Mouse (Mus musculus) kidney, embryonic 14.5 days (tissue): ENCODE measurements around the gene Mmgt2. TPM values are rescaled to one million over a fixed set of nuclear protein-coding genes. Genes with fewer than 3 reads are reported as not detected.

Source experiments
- ATAC-seq: fragments of 200-750 bp; cut with Nextera tagmentation; 2 replicates; pipeline ENCODE4 v1.8.0; 2017; ENCODE audit warnings: moderate number of reproducible peaks, mild to moderate bottlenecking, moderate TSS enrichment, moderate library complexity; ENCODE audit not compliant: low FRiP score, low TSS enrichment
- H3K27ac ChIP-seq: fragments of 300-500 bp; sonication (generic); 2 replicates; pipeline ENCODE4 v1.5.1; 2014; ENCODE audit warnings: low read depth, mild to moderate bottlenecking, low read length, moderate library complexity, mixed read lengths
- H3K27me3 ChIP-seq: fragments of 300-500 bp; sonication (generic); 2 replicates; pipeline ENCODE4 v1.6.1; 2014; ENCODE audit warnings: mild to moderate bottlenecking, low read length; ENCODE audit not compliant: control insufficient read depth, insufficient read depth
- H3K36me3 ChIP-seq: fragments of 300-500 bp; sonication (generic); 2 replicates; pipeline ENCODE4 v1.6.1; 2014; ENCODE audit warnings: low read length, mixed read lengths; ENCODE audit not compliant: control insufficient read depth, insufficient read depth
- H3K4me1 ChIP-seq: fragments of 300-500 bp; sonication (generic); 2 replicates; pipeline ENCODE4 v1.6.1; 2014; ENCODE audit warnings: low read length, mixed read lengths; ENCODE audit not compliant: control insufficient read depth, insufficient read depth
- H3K4me2 ChIP-seq: fragments of 300-500 bp; sonication (generic); replicated peaks from 2 replicates; pipeline ENCODE4 v1.6.1; 2014; ENCODE audit warnings: low read depth, mild to moderate bottlenecking, low read length
- H3K4me3 ChIP-seq: fragments of 300-500 bp; sonication (generic); 2 replicates; pipeline ENCODE4 v1.5.1; 2014; ENCODE audit warnings: mild to moderate bottlenecking, low read length
- H3K9ac ChIP-seq: fragments of 300-500 bp; sonication (generic); 2 replicates; pipeline ENCODE4 v1.6.1; 2014; ENCODE audit warnings: low read depth, mild to moderate bottlenecking, low read length, moderate library complexity
- H3K9me3 ChIP-seq: fragments of 300-500 bp; sonication (generic); 2 replicates; pipeline ENCODE4 v1.6.1; 2016; ENCODE audit warnings: low read length; ENCODE audit not compliant: control insufficient read depth
- WGBS: fragments of 180-500 bp; shearing (Covaris S2); extraction: QIAGEN DNeasy Blood & Tissue Kit; methylation state at CpG from one replicate; pipeline ENCODE4 v1.1.7; 2014; 5-methylcytosine and 5-hydroxymethylcytosine counted together
- polyA plus RNA-seq: library from polyadenylated mRNA; unstranded; fragments of >200 nt; fragmentation: Nextera tagmentation; extraction: Ambion mirVana; gene quantifications from 2 replicates; pipeline ENCODE4 v1.2.1, GENCODE M21; 2014

The Mmgt2 gene
- polyA plus RNA-seq, 1 experiment from 2014 or later = 63.8 TPM

DNA sequence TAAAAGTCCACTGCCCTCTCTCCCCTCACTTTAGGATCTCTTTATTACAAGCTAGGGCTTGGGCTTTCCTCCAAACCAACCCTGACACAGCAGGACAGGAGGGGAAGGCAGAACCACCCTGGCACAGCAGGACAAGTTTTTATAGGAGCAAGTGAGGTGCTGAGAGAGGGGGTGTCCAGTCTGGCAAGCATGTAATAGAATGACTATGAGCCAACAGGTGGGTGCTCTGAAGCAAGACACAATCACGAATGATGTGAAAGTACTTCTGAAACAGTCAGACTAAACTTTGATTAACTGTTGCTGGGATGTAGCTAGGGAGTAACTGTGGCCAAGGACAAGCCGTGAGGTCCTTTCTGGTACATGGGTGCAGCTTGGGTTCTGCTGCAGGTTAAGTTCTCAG, 57.7 kb downstream of the Mmgt2 start:
- WGBS = 79% methylated on average over 2 of the region's 2 CpGs
- H3K27ac ChIP-seq = no peak overlapping the region
- no peak overlapping the region for H3K9ac ChIP-seq
- H3K36me3 ChIP-seq = no peaks in the 10 kb centered on the region
- no peaks in the 10 kb centered on the region for H3K27me3 ChIP-seq
- H3K4me3 ChIP-seq = no peak overlapping the region
- H3K9me3 ChIP-seq = no peaks in the 10 kb centered on the region
- no peak overlapping the region for H3K4me2 ChIP-seq
- ATAC-seq = no peak
- no peaks in the 10 kb centered on the region for H3K4me1 ChIP-seq

DNA sequence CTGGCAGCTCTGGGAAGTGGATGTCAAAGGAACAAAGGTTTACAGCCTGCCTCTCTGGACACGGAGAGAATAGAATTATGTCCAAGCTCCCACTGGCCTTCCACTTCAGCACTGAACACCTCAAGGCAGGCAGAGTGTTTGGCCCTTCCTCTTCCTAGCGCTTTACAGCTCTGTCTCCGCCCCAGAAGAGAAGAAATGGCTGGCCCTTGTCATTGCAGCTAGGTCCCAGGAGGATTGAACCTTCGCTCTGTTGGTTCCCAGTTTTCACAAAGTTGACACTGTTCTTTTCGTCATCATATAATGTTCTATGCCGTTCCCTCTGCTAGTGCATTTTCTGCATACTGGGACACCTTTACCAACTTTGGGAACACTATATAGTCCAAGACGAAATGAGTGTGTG, 59.8 kb downstream of the Mmgt2 start:
- Histone ChIP-seq H3K4me2 (no peak overlapping the region), H3K9ac (no peak overlapping the region), H3K36me3 (peaks cover 10% of the 10 kb centered on the region), H3K4me1 (no peaks in the 10 kb centered on the region), H3K9me3 (no peaks in the 10 kb centered on the region), H3K27ac (no peak overlapping the region), H3K4me3 (no peak overlapping the region), H3K27me3 (no peaks in the 10 kb centered on the region)
- WGBS = 68% methylated on average over 7 of the region's 7 CpGs
- no peak for ATAC-seq

DNA sequence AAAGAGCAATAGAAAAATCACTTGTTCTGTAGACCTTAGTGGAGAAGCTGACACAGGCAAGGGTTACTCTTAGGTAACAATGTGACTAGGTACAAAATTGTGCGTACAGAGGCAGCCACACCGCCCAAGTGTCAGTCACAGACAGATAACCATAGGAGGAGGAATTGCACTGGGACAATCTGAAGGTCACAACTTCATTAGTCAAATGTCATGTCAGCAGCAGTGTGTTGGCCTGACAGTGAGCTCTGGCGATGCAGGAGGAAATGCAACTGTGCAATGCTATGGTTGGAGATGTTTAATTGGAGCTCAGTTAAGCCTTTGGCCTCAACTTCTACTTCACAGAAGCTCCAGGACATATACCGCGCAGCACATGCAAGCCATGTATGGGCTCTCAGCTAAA, 62.2 kb downstream of the Mmgt2 start:
- no peaks in the 10 kb centered on the region for H3K9me3 ChIP-seq
- 83% methylated on average over 5 of the region's 5 CpGs for WGBS
- ATAC-seq = no peak
- H3K4me2 ChIP-seq = no peak overlapping the region
- peaks cover 21% of the 10 kb centered on the region for H3K36me3 ChIP-seq
- H3K27me3 ChIP-seq = no peaks in the 10 kb centered on the region
- no peak overlapping the region for H3K4me3 ChIP-seq
- H3K9ac ChIP-seq = no peak overlapping the region
- no peaks in the 10 kb centered on the region for H3K4me1 ChIP-seq
- H3K27ac ChIP-seq = no peak overlapping the region

Other genes with a start within 250 kb of the Mmgt2 start
- gene Pigl, start 190.2 kb upstream of the Mmgt2 start, polyA plus RNA-seq = 12.3 and 15.1 TPM in 2 replicates
- 160 and 203 TPM in 2 replicates for gene Ncor1, start 190.1 kb upstream of the Mmgt2 start, polyA plus RNA-seq
- gene Cenpv, start 109.4 kb upstream of the Mmgt2 start, polyA plus RNA-seq = 29.8 and 33.1 TPM in 2 replicates
- 3,178 and 3,504 TPM in 2 replicates for gene Ubb, start 97.5 kb upstream of the Mmgt2 start, polyA plus RNA-seq
- gene Trpv2, start 74.2 kb upstream of the Mmgt2 start, polyA plus RNA-seq = 1.2 and 1.4 TPM in 2 replicates
- gene Lrrc75a, start 141 bp upstream of the Mmgt2 start, polyA plus RNA-seq = 16.4 and 18.7 TPM in 2 replicates
- gene Zfp287, start 83.2 kb downstream of the Mmgt2 start, polyA plus RNA-seq = 5.9 and 10.1 TPM in 2 replicates
- gene Gm10428, start 104.4 kb downstream of the Mmgt2 start, polyA plus RNA-seq = not detected in 2 replicates
- gene Zfp286, start 140.8 kb downstream of the Mmgt2 start, polyA plus RNA-seq = 19.6 and 19.7 TPM in 2 replicates
- 10.5 and 18.6 TPM in 2 replicates for gene Trim16, start 171.6 kb downstream of the Mmgt2 start, polyA plus RNA-seq
- 0.53 and 0.73 TPM in 2 replicates for gene Fbxw10, start 198.4 kb downstream of the Mmgt2 start, polyA plus RNA-seq
- 62.1 and 62.9 TPM in 2 replicates for gene Tvp23b, start 230.8 kb downstream of the Mmgt2 start, polyA plus RNA-seq